8 mouse cellular contexts compared by ENCODE assay signal in the genomic region with DNA sequence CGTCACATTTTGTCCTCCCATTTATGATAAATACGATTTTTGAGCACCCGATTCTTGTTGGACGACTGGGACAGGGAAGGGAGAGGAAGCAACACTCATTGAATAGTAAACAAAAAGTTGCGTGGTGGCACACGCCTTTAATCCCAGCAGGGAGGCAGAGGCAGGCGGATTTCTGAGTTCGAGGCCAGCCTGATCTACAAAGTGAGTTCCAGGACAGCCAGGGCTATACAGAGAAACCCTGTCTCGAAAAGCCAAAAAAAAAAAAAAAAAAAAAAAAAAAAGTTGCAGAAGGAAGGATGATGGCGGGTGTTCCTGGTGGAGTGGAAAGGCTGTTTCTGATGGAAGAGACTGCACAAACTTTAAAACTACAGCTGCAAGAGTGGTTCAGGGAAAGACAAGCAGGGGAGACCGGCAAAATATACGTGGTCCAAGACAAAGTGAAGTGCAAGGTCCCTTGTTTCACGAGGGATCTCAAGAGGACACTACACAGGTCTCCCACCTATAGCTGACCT. TPM values are rescaled to one million over a fixed set of nuclear protein-coding genes. Genes with fewer than 3 reads are reported as not detected.
DNase-seq lines count a peak whose midpoint lies in the region; TF ChIP-seq lines count a peak whose summit lies in the region.

No protein-coding gene starts in this region.

- H3K27me3 ChIP-seq in heart, embryonic 10.5 days (ENCODE audit: insufficient read depth, poor library complexity, severe bottlenecking): 0 out of 2 replicates have a peak, but pooled peaks cover 4% of the 10 kb centered on the region
- H3K27me3 ChIP-seq in E14TG2a.4 (ENCODE audit: insufficient read depth, low read length): peaks cover 10% of the 10 kb centered on the region
- H3K27me3 ChIP-seq in hindbrain, embryonic 10.5 days (ENCODE audit: insufficient read depth, poor library complexity, severe bottlenecking): 0 out of 2 replicates have a peak, but pooled peaks cover 4% of the 10 kb centered on the region
- H3K27me3 ChIP-seq in megakaryocyte, embryonic 14.5 days (replicated peaks): peaks cover 7% of the 10 kb centered on the region

- TF ChIP-seq CTCF in E14TG2a.4 (conservative IDR thresholded peaks at IDR 0.05; ENCODE audit: low read length): no peak

- WGBS in heart, embryonic 10.5 days: 33% methylated on average over 13 of the region's 13 CpGs
- 36% methylated on average over 13 of the region's 13 CpGs for WGBS in hindbrain, embryonic 10.5 days

- peaks cover 26% of the 10 kb centered on the region for H3K4me1 ChIP-seq in heart, embryonic 10.5 days
- peaks cover 53% of the 10 kb centered on the region for H3K4me1 ChIP-seq in E14TG2a.4 (replicated peaks; ENCODE audit: low read depth, low read length)
- H3K4me1 ChIP-seq in hindbrain, embryonic 10.5 days (replicated peaks): peaks cover 22% of the 10 kb centered on the region
- peaks cover 55% of the 10 kb centered on the region for H3K4me1 ChIP-seq in megakaryocyte, embryonic 14.5 days

- no peak for DNase-seq in heart, embryonic 10.5 days (ENCODE audit: low spot score)
- DNase-seq in heart, postnatal 36 days: no peak
- no peak for DNase-seq in hindbrain, embryonic 10.5 days (ENCODE audit: low spot score)
- DNase-seq in ovary, postnatal 14 days (ENCODE audit: low spot score): no peak
- no peak for DNase-seq in cerebellum, postnatal 36 days
- DNase-seq in thymus, postnatal 10 days (ENCODE audit: low spot score in 2 of 2): no peak

- intact Hi-C loops in heart, postnatal 36 days (cut with DNase I): loop anchor here (1.0 to 5.0 kb wide), 4 partner anchors 21 to 110 kb away; a partner anchor contains a TSS

- H3K36me3 ChIP-seq in heart, embryonic 10.5 days: peaks cover 10% of the 10 kb centered on the region
- H3K36me3 ChIP-seq in E14TG2a.4 (ENCODE audit: insufficient read depth, low read length): peaks cover 32% of the 10 kb centered on the region
- H3K36me3 ChIP-seq in hindbrain, embryonic 10.5 days: peaks cover 19% of the 10 kb centered on the region
- H3K36me3 ChIP-seq in megakaryocyte, embryonic 14.5 days (replicated peaks; ENCODE audit: low read length): peaks cover 24% of the 10 kb centered on the region

- peak overlapping the region; percentile 87; the same call in 1 of the 2 replicates for H3K27ac ChIP-seq in heart, embryonic 10.5 days
- H3K27ac ChIP-seq in hindbrain, embryonic 10.5 days: peak overlapping the region; percentile 91; the same call in 1 of the 2 replicates

- H3K9me3 ChIP-seq in heart, embryonic 10.5 days: no peaks in the 10 kb centered on the region
- H3K9me3 ChIP-seq in E14TG2a.4 (ENCODE audit: low read length): no peaks in the 10 kb centered on the region
- H3K9me3 ChIP-seq in hindbrain, embryonic 10.5 days: no peaks in the 10 kb centered on the region
- H3K9me3 ChIP-seq in megakaryocyte, embryonic 14.5 days: no peaks in the 10 kb centered on the region

- H3K4me3 ChIP-seq in heart, embryonic 10.5 days: peak overlapping the region; percentile 79
- peak overlapping the region; percentile 55 for H3K4me3 ChIP-seq in E14TG2a.4 (replicated peaks; ENCODE audit: low read length)
- H3K4me3 ChIP-seq in hindbrain, embryonic 10.5 days: peak overlapping the region; percentile 85
- peak overlapping the region; percentile 93 for H3K4me3 ChIP-seq in megakaryocyte, embryonic 14.5 days (replicated peaks)

RNA-seq across cellular contexts. Expression of a gene that starts 0.6 kb away (rescaled TPM):
- polyA plus RNA-seq in heart, embryonic 10.5 days (2016; fragmentation: Nextera tagmentation; extraction: Ambion mirVana): 68.3 and 84.3 TPM in 2 replicates
- total RNA-seq in heart, postnatal 36 days (2021): 10 to 100 TPM; 22.7 to 23.7 TPM
- polyA plus RNA-seq in hindbrain, embryonic 10.5 days (2016; fragmentation: Nextera tagmentation; extraction: Ambion mirVana): 112 and 124 TPM in 2 replicates
- 15.3 and 41.6 TPM in 2 replicates for polyA plus RNA-seq in megakaryocyte, embryonic 14.5 days (2012; ENCODE audit: insufficient read depth, low replicate concordance)

RNA-seq across cellular contexts. Expression of a gene that starts 11.0 kb away (rescaled TPM):
- polyA plus RNA-seq in heart, embryonic 10.5 days (2016; fragmentation: Nextera tagmentation; extraction: Ambion mirVana): 0.90 and 1.5 TPM in 2 replicates
- total RNA-seq in heart, postnatal 36 days (2021): 1 to 10 TPM in 1 of 2 experiments, under 1 TPM in 1; 0.73 to 1.8 TPM
- 0.37 and 0.75 TPM in 2 replicates for polyA plus RNA-seq in hindbrain, embryonic 10.5 days (2016; fragmentation: Nextera tagmentation; extraction: Ambion mirVana)
- polyA plus RNA-seq in megakaryocyte, embryonic 14.5 days (2012; ENCODE audit: insufficient read depth, low replicate concordance): not detected in 2 replicates

RNA-seq across cellular contexts. Expression of a gene that starts 26.8 kb away (rescaled TPM):
- 69.3 and 72.6 TPM in 2 replicates for polyA plus RNA-seq in heart, embryonic 10.5 days (2016; fragmentation: Nextera tagmentation; extraction: Ambion mirVana)
- 10 to 100 TPM; 12.8 to 13.9 TPM for total RNA-seq in heart, postnatal 36 days (2021)
- 31.4 and 36.4 TPM in 2 replicates for polyA plus RNA-seq in hindbrain, embryonic 10.5 days (2016; fragmentation: Nextera tagmentation; extraction: Ambion mirVana)
- 2.0 and 16.6 TPM in 2 replicates for polyA plus RNA-seq in megakaryocyte, embryonic 14.5 days (2012; ENCODE audit: insufficient read depth, low replicate concordance)
